Mouse (Mus musculus) kidney, adult 2 months (tissue): ENCODE results near the gene Tbxas1.

ENCODE experiments used
- CTCF ChIP-seq: fragments of 200-500 bp; conservative IDR thresholded peaks from 2 replicates; pipeline ENCODE4 v1.5.1; 2011; ENCODE audit warnings: low read depth, mild to moderate bottlenecking, control low read depth, low read length, moderate library complexity, mixed read lengths; ENCODE audit not compliant: insufficient read depth, insufficient read length
- POLR2A ChIP-seq: fragments of 200-500 bp; IDR thresholded peaks from one replicate; pipeline ENCODE4 v1.6.1; 2011; ENCODE audit warnings: low read depth, low read length, control low read depth

DNA sequence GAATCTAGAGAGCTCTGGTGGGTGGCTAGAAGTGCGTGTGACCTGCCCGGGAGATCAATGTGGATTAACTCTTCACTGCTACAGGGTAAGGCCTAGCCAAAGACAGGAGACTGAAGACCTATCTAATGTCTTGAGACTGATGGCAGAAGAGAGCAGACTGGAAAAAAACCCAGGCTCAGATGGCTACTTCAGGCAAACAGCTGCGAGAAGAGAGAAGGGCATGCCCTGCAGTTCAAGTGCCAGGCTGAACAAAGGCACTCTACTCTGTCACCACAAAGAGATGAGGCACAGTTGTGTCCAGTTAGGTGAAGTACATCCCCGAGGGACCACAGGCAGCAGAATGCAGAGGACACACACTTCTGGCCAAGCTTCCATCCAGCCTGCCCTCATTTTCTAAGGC, 37.1 kb upstream of the Tbxas1 start:
- TF ChIP-seq POLR2A = no peak
- TF ChIP-seq CTCF = no peak
